Mouse (Mus musculus) liver, embryonic 14.5 days (tissue): Measurements from ENCODE around the gene Rad51ap1.

ENCODE experiments used
- CTCF ChIP-seq: IDR thresholded peaks from 2 replicates; pipeline ENCODE4 v1.5.1; 2016; ENCODE audit warnings: antibody characterized with exemption, low read depth, control low read depth
- EP300 ChIP-seq: IDR thresholded peaks from 2 replicates; pipeline ENCODE4 v1.6.1; 2016; ENCODE audit warnings: antibody characterized with exemption, low read depth

DNA sequence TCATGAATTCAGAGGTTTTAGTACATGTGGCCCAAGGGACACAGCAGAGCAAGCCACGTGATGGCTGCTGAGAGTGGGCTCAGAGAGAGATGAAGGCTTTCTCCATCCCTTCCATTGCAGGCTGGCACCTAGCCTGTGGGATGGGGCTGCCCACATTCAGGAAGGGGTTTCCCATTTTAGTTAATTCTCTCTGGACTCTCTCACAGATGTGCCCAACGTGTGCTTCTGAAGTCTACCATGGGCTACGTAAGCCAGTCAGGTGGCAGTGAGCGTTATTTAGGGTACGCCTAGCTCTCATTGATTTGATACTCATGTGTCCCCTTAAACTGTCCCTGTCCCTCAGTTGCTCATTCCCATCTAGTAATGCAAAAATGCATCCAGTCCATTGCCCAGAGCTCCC lies 24.5 kb downstream of the Rad51ap1 start:
- TF ChIP-seq CTCF (no peak), EP300 (no peak)
